Mouse (Mus musculus) WW6 (cell line): Measurements from ENCODE around the gene Duoxa2.

Experiments
- DNase-seq: peaks from one replicate; pipeline ENCODE4 v3.0.0-alpha.2; 2013; ENCODE audit warnings: low read depth, low spot score

Gene Duoxa2

DNA sequence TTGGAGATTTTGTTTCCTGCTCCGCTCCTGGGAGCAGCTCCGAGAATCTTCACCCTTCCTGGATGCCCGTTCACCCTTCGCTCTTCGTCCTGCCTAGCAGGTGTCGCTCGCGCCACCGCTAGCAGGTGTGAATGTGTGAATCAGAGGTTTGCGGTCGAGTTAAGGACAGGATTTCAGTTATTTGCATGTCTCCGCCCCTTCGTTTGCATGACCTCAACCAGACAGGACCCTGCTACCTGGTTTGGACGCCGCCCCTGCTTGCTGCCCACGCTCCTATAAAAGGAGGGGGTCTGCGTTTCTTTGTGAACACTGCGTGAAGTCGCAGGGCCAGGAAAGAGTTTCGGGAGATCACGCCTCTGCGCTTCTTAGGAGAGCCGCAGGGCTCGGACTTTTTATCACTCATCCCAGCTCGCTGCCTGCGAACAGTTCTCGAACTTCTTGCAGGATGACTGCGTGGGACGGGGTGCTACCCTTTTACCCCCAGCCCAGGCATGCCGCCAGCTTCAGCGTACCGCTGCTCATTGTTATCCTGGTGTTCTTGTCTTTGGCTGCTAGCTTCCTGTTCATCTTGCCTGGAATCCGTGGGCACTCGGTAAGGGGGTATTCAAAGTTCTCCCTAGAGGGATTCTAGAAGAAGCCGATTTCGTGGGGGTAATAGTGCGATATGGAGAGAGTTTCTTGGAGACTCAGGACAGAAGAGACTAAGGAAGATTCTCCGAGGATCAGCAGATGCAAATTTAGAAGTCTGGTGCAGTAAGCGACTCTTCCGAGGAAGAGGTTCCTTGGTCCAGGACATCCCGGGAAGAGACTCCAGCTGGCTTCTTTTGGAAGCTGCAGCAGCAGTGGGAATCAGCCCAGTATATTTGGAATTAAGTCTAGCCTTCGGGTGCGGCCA is at the start of gene Duoxa2:
Duoxa2 (plus strand) TSS at position 305 of the 895 bp plus-strand sequence.
- no peak for DNase-seq

DNA sequence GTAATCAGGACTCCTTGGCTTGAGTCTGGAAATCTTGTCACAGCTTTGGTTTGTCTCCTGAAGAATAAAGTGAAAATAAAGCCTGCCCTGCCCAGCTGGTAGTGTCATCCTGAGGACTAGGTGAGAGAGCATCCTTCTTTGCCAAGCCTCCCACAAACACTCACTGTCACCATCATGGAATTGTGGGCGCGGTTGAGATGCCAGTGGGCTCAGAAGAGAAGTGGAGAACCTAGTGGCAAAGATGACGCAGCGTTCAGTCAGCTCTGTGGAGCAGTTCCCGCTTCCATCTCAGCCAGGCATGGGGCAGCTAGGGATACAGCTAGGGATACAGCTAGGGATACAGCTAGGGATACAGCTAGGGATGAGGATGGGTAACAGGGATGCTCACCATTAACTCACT is 42.7 kb upstream of the Duoxa2 start:
- DNase-seq = no peak

DNA sequence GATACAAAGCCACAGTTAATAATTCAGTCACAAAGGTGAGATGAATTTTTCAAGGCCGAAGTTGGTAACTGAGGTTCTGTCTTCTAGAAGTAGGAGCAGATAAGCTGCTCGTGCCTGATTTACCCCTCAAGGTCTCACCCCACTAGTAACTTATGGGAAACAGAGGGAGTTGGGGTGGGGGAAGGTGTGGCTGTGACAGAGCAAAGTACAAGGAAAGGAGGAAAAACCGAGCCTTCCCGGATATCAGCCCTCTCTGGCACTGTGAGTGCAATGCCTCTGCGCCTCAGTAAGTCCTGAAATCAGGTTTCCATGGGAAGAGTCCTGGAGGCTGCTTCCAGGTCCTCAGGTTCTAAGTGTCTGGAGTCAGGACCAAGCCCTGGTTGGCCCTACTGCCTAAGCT is 38.0 kb upstream of the Duoxa2 start:
- no peak for DNase-seq

DNA sequence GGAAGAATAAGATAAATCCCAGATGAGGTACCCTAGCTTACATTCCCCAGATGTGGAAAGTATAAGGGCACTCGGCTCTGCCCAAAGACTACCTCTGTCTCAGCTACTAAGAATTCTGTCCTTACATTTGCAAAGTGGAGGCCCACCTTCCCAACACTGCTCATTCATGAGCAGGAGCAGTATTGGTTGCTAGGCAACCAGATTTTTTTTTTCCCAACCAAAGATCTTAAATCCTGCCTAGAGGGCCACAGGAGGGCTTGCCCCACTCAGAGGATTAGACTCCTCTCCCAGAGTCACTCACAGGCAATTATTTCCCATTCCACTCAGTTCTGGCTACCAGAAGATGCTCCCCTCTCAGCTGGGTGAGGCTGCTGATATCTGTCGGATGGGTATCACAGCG is 34.0 kb upstream of the Duoxa2 start:
- no peak for DNase-seq

DNA sequence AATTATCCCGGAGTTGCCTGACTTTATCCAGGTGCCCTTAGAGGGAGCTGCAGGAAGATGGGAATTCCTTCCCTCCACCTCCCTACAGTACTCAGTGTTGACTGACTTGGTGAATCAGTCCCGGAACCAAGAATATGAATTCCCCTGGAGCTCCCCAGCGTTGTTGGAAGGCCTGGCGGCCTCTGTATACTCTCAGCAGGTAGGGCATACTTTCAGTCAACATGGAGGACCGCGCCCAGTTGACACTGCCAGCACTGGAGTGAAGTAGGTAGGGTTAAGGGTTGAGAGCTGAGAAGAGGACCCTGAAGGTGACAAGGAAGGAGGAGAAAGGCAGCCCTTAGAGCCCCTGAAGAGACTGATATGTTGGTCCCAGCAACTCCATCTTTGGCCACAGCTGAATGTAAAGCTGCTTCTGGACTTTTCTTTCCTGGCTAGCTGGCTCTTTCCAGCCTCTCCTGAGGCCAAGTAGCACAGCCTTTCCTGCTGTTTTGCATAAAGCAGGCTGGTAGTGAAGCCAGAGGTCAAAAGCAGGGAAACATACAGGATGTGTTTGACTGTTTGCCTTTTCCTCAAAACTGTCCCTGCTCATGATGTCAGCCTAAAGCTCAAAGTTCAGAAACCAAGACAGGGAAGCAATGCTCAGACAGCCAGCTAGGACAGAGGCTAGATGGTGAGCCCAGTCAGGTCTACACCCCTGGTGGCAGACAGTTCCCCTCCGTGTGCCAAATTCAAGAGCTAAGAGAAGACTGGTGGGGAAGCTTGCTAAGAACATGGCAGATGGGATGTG is 32.1 kb upstream of the Duoxa2 start:
- no peak for DNase-seq

DNA sequence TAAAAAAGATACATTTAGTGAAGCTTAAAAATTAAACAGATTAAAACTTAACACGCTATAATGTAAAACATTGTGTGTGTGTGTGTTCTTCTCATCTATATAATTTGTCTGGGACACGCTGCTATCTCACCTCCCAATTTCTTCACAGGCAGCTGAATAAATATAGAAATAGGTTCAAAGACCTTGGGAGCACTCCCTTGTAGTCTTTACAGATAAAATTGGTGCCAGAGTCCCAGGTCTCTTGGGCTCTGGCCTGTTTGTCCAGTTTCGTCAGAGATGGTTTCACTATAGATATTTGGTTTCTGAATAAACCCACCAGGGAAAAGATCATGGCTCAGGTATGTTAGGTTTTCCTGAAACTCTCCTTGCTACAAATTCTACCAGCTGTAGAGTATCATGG is 19.9 kb upstream of the Duoxa2 start:
- DNase-seq = no peak

DNA sequence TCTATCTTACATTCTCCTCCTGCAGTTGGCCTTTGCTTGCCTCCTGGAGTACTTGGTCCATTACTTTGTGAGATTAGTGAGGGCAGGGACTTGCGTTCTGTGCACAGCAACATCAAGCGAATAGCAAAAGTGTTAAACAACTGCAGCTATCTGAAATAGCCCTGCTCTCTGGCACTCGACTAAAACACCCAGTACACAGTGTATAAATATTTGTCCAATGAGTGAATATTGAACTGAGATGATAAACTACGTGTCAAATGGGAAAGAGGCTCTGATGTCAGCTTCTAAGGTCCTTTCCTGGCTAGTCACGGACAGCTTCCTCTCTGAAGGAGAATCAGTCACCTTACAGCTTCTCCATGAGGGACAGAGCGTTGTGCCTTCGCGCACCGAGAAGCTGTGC is 14.6 kb upstream of the Duoxa2 start:
- DNase-seq = no peak

DNA sequence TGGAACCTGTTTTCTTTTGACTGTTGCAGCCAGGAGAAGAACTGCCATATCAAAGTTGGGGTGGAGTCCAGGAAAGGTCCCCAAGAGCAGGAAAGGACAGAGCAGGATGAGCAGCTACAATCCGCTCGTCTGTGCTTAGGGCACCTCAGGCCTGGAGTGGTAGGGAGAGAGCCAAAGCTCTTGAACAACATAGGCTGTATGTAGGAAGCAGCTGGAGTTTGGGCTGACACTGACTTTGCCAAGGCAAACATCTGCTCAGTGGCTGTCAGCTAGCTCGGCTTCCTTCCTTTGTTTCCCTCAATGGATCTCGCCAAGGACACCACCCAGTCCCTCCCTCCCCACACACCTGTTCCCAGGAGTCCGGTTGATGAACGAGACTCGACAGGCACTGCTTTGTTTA is 12.6 kb upstream of the Duoxa2 start:
- DNase-seq = no peak

DNA sequence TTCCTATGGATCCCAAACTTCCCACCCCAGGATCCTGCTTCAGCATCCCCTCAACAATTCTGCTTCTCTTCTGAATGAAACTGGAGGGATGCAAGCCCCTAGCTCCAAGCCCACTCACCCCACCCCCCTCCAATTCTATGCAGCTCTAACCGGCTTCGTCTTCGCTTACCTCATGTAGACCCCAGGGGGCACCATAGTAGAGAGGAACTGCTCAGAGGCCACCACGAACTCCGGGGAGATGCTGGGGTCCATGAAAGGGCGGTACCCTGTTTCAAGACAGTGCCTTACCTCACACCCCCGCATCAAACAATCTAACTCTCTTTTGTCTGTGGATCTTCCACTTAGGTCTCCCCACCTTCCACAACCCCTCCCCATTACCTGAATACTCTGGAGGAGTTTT is 3.8 kb upstream of the Duoxa2 start:
- DNase-seq = no peak

DNA sequence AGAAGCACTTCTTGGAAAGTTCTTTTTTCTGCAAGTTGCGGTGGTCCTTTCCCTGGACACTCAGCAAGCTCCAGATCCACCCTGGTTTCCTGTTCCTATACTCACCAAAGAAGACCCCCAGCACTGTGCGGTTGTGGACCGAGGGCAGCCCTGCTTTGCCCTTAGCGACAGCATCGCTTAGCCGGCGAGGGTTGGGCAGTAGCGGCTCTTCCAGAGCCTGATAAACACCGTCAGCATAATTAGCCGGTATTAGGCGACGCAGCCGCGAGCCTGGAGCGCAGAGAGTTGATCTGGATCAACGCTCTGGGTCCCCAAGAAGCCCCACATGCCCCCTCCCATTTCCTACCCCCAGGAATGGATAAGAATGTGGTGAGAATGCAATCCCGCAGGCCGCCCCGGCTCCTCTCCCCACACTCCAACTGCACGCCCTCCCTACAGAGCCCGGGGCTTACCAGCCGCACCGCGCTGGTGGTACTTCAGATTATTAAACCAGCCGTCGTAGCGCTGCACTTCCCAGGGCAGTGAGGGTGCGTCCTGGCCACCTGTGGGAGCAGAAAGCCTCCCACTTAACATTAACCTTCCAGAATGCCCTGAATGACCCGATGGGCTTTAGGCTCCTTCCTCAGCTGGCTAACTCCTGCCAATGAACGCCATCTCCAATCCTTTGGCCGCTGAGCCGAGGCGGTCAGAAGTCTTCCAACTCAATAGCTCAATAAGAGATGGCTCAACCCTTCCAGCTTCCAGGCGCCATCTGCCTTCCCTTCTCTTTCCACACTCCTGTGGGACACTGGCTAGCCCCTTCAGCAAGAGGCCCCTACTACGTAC is 1.2 kb upstream of the Duoxa2 start:
- no peak for DNase-seq

DNA sequence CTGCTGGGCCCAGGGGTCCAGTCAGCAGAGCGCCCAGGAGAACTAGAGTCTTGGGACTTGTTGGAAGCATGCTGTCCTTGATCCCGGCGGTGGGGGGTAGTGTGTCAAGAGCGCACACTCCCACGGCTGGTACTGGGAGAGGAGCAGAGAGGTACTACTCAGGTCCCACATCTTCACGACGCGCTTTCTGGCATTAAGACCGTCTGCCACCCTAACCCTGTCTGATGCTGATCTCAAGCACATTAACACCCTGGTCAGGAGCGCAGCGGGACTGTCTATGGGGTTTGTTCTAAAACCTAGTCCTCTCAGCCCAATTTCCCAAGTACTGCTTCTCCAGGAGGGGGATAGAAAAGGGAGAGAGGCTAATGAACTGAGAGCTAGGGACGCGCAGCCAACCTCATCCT is 602 bp upstream of the Duoxa2 start, which contains the start of gene Duox2:
Duox2 (minus strand) TSS at position 354 of the 404 bp plus-strand sequence.
- no peak for DNase-seq

DNA sequence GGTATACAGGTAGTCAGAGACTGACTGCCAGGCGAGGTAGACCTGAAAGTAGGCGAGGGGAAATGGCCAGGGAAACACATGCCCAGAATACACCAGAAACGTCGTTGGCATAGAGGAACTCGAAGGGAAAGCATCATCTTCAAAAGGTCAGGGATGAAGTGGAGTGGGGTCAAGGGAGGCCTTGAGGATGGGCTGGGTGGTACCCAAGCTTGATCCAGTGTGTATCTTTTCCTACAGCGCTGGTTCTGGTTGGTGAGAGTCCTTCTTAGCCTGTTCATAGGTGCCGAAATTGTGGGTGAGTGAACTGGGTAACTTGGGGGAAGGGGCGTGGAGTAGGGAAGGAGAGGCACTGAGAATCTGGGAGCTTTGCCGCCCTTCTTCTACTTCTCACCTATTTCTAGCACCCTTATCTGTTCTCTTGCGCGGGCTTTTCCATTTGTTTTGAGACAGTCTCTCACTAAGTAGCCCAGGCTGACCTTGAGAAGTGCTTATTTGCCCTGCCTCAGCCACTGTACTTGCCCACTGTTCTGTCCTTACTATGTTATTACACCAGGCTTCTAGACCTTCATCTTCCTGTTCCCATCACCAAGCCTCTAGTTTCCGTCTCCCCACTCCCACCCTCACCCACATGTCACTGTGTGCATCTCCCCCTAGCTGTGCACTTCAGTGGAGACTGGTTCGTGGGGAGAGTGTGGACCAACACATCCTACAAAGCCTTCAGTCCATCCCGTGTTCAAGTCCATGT is 1.4 kb downstream of the Duoxa2 start:
- no peak for DNase-seq

DNA sequence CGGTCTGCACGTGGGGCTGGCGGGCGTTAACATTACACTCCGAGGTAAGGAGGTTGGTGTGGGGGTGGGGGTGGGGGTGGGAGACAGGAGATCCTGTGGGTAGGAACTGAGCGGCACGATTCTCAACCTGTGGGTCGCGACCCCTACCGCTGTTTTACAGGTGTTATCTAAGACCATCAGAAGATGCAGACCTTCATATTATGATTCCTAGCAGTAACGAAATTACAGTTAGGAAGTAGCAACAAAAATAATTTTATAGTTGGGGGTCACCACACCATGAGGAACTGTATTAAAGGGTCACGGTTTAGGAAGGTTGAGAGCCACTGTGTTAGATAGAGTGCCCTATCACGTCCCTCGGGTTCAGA is 1.9 kb downstream of the Duoxa2 start:
- no peak for DNase-seq

DNA sequence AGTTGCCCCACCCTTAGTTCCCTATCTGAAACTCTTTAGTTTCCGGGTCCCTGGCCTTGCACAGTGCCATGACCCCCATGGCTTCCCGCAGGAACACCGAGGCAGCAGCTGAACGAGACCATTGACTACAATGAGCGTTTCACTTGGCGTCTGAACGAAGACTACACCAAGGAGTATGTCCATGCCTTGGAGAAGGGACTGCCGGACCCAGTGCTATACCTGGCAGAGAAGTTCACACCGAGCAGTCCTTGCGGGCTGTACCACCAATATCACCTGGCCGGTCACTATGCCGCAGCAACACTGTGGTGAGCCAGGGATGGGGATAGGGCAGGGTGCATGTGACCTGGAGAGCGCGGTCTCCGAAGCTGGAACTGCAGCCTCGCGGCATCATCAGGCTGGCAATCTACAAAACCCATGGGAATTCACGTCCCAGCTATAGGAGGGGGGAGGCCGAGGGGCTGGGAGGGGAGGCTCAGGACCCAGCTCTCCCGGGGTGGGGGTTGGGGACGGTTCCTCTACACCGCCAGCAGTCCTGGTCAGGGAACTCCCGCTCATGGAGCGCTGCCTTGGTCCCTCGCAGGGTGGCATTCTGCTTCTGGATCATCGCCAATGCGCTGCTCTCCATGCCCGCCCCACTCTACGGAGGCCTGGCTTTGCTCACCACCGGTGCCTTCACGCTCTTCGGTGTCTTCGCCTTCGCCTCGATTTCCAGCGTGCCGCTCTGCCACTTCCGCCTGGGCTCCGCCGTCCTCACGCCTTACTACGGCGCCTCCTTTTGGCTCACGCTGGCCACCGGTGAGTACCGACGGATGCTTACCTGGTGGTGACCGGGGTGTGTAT is 2.6 kb downstream of the Duoxa2 start:
- no peak for DNase-seq

DNA sequence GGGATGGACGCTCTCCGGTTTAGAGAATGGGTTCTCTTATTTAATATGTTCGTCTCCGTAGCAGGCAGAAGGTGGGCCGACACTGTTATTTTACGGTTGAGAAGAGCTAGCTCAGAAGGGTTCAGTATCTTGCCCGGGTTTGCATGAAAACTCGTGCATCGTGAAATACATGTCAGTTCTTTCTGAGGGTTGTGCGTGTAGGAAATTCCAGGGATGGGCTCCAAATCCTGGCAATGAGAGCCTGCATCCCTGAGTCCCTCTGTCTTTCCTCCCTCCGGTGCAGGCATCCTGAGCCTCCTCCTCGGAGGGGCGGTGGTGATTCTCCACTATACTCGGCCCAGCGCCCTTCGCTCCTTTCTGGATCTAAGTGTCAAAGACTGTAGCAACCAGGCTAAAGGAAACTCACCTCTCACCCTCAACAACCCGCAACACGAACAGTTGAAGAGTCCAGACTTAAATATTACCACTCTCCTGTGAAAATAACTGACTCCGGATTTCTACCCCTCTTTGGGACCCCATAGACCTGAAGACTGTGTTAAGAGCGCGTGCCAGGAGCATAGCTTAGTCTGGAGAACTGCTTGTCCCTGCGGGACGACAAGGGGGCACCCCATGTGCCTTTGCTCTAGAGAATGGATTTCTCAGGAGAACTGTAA is 3.3 kb downstream of the Duoxa2 start:
- no peak for DNase-seq

DNA sequence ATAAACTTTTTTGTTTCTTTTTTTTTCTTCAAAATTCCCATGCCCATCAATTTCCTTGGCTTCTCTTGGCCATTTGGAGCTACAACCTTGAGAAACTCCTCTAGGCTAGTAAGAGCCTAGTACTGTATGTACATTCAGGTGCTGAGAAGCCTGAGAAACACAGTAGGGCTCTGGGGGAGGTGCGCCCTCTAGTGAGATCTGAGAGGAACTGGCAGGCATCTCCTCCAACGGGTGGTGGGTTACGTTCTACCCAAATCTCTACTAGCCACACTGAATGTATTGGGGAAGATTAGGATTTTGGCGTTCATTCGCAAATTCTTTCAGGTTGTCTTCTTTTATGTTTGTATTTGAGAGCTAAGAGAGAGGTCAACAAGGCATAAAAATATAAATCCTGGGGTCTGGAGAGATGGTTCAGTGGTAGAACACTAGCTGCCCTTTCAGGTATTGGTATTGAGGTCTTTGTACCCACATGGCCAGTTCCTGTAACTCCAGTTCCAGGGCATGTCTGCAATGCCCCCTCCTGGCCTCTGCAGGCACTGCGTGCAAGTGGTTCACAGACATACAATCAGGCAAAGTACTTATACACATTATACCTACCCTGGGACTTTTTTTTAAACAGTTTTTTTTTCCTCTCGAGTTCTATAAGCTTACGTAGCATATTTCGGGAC is 4.0 kb downstream of the Duoxa2 start:
- DNase-seq = peak; percentile 70

DNA sequence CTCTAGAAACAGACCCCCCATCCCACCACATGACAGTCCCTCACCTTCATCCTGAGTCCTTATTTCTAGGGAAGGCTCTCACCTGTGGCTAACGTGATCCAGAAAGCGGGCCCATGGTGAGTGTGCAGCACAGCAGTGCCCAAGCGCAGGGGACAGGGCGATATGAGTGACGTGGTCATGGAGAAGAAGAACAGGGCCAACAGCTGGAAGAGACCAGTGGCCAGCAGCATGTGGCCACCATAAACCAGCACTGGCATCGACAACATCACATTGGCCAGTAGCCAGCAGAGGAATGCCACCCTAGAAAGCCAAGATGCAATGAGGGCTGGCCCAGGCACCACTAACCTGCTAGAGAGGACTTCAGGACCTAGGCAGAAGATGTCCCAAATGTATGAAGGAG is 5.8 kb downstream of the Duoxa2 start:
- DNase-seq = no peak

DNA sequence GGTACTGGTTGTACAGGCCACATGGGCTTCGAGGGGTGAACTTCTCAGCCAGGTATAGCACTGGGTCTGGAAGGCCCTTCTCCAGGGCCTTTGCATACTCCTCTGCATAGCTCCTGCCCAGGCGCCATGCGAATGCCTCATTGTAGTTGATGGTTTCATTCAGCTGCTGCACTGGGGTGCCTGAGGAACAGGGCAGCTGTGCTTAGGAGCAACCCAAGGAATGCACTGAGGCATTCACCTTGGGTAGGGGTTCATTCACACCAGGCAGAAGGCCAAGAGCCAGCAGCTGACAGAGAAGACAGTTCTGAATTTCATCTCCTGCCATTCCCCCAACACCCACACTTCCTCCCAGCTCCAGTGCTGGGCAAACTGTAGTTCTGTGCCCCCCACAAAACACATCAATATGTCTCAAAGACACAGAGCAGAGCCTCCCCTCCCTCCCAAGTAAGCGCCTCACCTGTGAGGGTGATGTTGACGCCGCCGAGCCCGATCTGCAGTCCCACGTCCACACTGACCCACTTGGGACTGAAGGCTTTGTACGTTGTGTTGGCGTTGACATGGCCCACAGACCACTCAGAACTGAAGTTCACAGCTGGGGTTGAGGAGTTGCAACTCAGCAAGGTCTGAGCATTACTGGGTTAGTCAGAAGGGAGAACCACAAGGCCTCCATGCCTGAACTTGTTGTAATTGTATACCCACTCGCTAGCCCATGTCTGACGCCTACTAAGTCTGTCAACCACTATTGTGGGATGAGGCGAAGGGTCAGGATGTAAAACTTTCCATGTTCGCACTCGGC is 6.6 kb downstream of the Duoxa2 start:
- no peak for DNase-seq
